Mouse (Mus musculus): ENCODE results near the gene She. TPM values are rescaled to one million over a fixed set of nuclear protein-coding genes. Genes with fewer than 3 reads are reported as not detected.

She gene
- polyA plus RNA-seq, 1 experiment from 2014 or later, result 1.1 TPM

DNA sequence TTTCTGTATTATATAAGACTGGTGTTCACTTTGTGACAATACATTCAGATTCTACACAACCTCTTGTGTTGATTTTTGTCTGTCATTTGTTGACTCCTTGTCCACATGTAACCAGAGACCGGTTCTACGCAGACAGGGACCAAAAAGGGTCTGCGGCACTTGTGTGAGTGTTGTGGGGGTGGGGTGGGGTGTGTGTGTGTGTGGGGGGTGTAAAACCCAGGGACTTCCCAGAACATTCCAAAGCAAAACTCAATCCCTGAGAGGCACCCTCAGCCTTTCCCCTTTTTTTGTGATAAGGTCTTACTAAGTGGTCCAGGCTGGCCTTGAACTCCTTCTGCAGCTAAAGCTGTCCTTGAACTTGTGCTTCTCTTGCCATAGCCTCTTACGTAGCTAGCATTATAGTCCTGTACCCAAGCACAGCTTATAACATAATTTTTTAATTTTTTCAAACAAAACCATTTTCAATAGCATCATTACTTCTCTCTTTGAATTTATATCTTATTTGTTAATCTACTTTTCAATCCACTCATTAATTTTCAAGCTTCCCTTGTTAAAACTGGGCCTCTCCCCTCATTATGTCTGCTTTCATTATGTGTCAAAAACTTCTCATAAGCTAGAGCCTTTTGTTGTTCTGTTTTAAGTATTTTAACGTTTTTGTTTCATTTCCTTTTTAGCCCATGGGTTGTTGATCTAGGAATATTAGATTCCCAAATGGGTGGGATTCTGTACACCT lies 30.2 kb upstream of the She start:
- Histone ChIP-seq H3K36me3 (no peaks in the 10 kb centered on the region), H3K4me1 (no peaks in the 10 kb centered on the region), H3K9ac (replicated peaks) (no peak overlapping the region), H3K27ac (replicated peaks) (no peak overlapping the region), H3K4me2 (replicated peaks) (no peak overlapping the region), H3K27me3 (no peaks in the 10 kb centered on the region), H3K9me3 (no peaks in the 10 kb centered on the region), H3K4me3 (no peak overlapping the region)
- WGBS, result 59% methylated on average over 5 of the region's 5 CpGs
- ATAC-seq (replicated peaks), result no peak

DNA sequence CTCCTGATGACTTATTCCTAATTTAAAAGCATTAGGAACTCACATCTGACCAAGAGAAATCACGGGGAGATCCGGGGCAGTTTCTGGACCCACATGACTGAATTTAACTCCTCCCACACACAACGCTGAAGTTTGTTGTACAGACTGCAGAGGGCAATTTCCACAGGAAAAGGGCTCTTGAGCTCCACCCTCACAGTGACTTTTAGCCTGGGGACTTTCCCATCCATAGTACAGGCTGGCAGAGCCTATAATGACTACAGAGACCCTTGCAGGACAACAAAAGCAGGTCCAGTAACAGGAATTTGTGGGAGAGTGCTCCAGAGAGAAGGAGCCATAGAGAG lies 29.7 kb upstream of the She start:
- ATAC-seq (replicated peaks), result no peak

DNA sequence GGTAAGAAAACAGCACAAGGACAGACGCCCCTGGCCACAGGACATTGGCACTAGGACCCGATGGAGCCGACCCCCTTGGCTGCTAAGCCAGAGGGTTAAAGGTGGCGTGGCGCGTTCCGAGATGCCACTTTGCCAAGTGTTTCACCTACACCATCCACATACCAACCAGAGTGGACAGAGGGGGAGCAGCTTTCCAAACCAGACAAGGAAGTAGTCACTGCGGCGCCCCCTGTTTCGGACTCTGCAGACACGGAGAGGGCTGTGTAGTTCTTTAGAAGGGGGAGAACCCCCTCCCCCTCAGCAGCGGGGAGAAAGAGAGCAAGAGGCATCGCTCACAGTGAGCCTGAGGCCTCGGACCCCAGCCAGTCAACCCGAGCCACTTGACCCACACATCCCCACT lies 28.3 kb upstream of the She start:
- no peak overlapping the region for H3K9ac ChIP-seq (replicated peaks)
- H3K27ac ChIP-seq (replicated peaks), result no peak overlapping the region
- no peak overlapping the region for H3K4me3 ChIP-seq
- no peak for ATAC-seq (replicated peaks)
- H3K36me3 ChIP-seq, result no peaks in the 10 kb centered on the region
- 75% methylated on average over 15 of the region's 15 CpGs for WGBS
- no peaks in the 10 kb centered on the region for H3K4me1 ChIP-seq
- no peak overlapping the region for H3K4me2 ChIP-seq (replicated peaks)
- H3K27me3 ChIP-seq, result no peaks in the 10 kb centered on the region
- no peaks in the 10 kb centered on the region for H3K9me3 ChIP-seq

More for the DNA sequence above, 29.7 kb upstream of the She start:
- Histone ChIP-seq H3K27me3 (no peaks in the 10 kb centered on the region), H3K27ac (replicated peaks) (no peak overlapping the region), H3K9me3 (no peaks in the 10 kb centered on the region), H3K36me3 (no peaks in the 10 kb centered on the region), H3K4me2 (replicated peaks) (no peak overlapping the region), H3K4me1 (no peaks in the 10 kb centered on the region), H3K4me3 (no peak overlapping the region), H3K9ac (replicated peaks) (no peak overlapping the region)
- WGBS, result 49% methylated on average over 3 of the region's 3 CpGs

DNA sequence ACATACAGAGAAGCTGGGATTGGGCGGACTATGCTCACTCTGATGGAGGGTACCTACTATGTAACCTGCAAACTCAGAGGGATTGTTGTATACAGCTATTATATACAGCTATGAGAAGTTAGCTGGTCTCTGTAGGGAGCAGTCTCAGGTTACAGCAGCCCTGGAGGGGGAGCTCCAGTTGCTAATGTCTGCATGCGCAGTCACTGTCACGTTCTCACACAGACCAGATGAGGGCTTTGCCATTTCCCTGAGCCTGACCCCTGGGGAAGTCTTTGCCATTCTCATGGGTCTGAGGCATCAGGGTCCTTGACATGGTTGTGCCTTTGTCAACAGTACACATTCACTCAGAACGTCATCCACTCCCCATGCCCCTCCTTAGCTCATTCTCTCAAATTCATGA lies 26.0 kb upstream of the She start:
- Histone ChIP-seq H3K9ac (replicated peaks) (no peak overlapping the region), H3K9me3 (no peaks in the 10 kb centered on the region), H3K4me2 (replicated peaks) (no peak overlapping the region), H3K4me3 (no peak overlapping the region), H3K4me1 (no peaks in the 10 kb centered on the region), H3K36me3 (no peaks in the 10 kb centered on the region), H3K27me3 (no peaks in the 10 kb centered on the region), H3K27ac (replicated peaks) (no peak overlapping the region)
- ATAC-seq (replicated peaks), result no peak
- 69% methylated on average over 4 of the region's 4 CpGs for WGBS

GRCm38 (mm10) chr3:89806751-89807150 lies 24.4 kb upstream of the She start:
- Histone ChIP-seq H3K36me3 (no peaks in the 10 kb centered on the region), H3K27ac (replicated peaks) (no peak overlapping the region), H3K4me1 (no peaks in the 10 kb centered on the region), H3K4me3 (no peak overlapping the region), H3K27me3 (no peaks in the 10 kb centered on the region), H3K4me2 (replicated peaks) (no peak overlapping the region), H3K9ac (replicated peaks) (no peak overlapping the region), H3K9me3 (no peaks in the 10 kb centered on the region)
- ATAC-seq (replicated peaks), result no peak
- whole genome bisulfite sequencing, result 93% methylated on average over 2 of the region's 2 CpGs

GRCm38 (mm10) chr3:89807171-89807570 lies 24.0 kb upstream of the She start:
- 94% methylated on average over 3 of the region's 3 CpGs for WGBS
- no peak overlapping the region for H3K27ac ChIP-seq (replicated peaks)
- H3K9ac ChIP-seq (replicated peaks), result no peak overlapping the region
- H3K27me3 ChIP-seq, result no peaks in the 10 kb centered on the region
- H3K4me1 ChIP-seq, result no peaks in the 10 kb centered on the region
- H3K4me2 ChIP-seq (replicated peaks), result no peak overlapping the region
- no peak for ATAC-seq (replicated peaks)
- H3K4me3 ChIP-seq, result no peak overlapping the region
- H3K9me3 ChIP-seq, result no peaks in the 10 kb centered on the region
- H3K36me3 ChIP-seq, result no peaks in the 10 kb centered on the region

DNA sequence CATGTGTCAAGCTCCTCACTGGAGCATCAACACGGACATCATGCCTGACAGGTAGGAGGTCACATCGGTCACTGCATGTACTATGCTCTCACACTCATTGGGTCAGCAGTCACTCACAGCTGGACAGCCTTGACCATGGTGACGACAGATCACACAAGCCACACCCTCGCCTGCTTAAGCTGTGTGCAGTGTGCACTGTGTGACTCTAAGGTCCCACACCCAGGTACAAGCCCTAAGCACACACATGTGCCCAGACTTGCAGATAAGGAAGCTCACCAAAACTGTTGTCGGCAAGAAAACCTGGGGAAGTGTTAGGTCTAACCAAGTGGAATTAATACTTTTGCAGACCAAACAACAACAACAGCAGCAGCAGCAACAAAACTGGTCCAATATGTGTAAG lies 23.3 kb upstream of the She start:
- no peak for ATAC-seq (replicated peaks)
- no peaks in the 10 kb centered on the region for H3K27me3 ChIP-seq
- no peak overlapping the region for H3K4me2 ChIP-seq (replicated peaks)
- no peaks in the 10 kb centered on the region for H3K9me3 ChIP-seq
- no peaks in the 10 kb centered on the region for H3K4me1 ChIP-seq
- no peak overlapping the region for H3K4me3 ChIP-seq
- no peaks in the 10 kb centered on the region for H3K36me3 ChIP-seq
- WGBS, result 87% methylated on average over 5 of the region's 5 CpGs
- no peak overlapping the region for H3K27ac ChIP-seq (replicated peaks)
- H3K9ac ChIP-seq (replicated peaks), result no peak overlapping the region

DNA sequence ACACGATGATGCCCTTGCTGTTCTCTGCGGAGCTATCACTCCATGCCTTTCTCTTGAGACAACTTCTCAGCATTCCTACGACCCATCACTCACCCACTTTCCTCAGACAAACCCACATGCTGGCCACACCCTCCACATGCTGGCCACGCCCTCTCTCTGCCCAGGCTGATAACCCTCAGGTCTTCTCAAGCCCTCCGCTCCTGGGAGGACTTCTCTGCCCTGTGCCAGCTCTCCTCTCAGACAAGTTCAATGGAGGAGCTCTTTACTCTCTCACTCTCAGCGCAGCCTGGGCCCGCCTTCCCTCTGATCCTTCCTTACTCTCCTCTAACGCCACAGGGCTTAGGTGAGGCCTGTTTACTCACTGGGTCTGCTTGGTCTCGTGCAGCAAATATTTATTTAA lies 22.5 kb upstream of the She start:
- no peaks in the 10 kb centered on the region for H3K27me3 ChIP-seq
- no peaks in the 10 kb centered on the region for H3K4me1 ChIP-seq
- H3K27ac ChIP-seq (replicated peaks), result no peak overlapping the region
- ATAC-seq (replicated peaks), result no peak
- no peak overlapping the region for H3K4me2 ChIP-seq (replicated peaks)
- no peaks in the 10 kb centered on the region for H3K36me3 ChIP-seq
- no peak overlapping the region for H3K9ac ChIP-seq (replicated peaks)
- 60% methylated on average over 9 of the region's 9 CpGs for WGBS
- no peak overlapping the region for H3K4me3 ChIP-seq
- no peaks in the 10 kb centered on the region for H3K9me3 ChIP-seq

- Histone ChIP-seq H3K36me3 (no peaks in the 10 kb centered on the region), H3K4me2 (replicated peaks) (no peak overlapping the region), H3K4me1 (no peaks in the 10 kb centered on the region), H3K9ac (replicated peaks) (no peak overlapping the region), H3K9me3 (no peaks in the 10 kb centered on the region), H3K27me3 (no peaks in the 10 kb centered on the region), H3K27ac (replicated peaks) (no peak overlapping the region), H3K4me3 (no peak overlapping the region)
- ATAC-seq (replicated peaks), result no peak
Measured at GRCm38 (mm10) chr3:89810841-89811240, 20.3 kb upstream of the She start.

DNA sequence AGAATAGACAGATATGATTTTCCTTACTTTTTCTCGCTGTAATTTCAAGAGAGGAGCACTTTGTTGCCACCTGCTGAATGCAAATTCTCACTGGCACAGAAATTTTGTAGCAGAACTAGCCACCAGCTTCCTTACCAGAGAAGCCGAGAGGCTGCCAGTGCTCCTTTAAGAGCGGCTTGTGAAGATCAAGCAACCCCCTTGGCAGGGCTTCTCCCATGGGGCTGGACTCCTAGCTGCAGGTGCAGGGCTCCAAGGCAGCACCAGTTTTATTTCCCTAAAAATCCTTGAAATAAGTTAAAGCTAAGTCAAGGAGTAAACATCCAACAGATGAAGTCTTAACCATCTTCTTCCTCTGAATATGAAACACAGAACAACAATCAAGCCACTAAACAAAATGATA lies 19.0 kb upstream of the She start:
- no peaks in the 10 kb centered on the region for H3K9me3 ChIP-seq
- H3K27me3 ChIP-seq, result no peaks in the 10 kb centered on the region
- no peak overlapping the region for H3K27ac ChIP-seq (replicated peaks)
- no peak overlapping the region for H3K4me3 ChIP-seq
- H3K4me2 ChIP-seq (replicated peaks), result no peak overlapping the region
- H3K9ac ChIP-seq (replicated peaks), result no peak overlapping the region
- ATAC-seq (replicated peaks), result no peak
- no peaks in the 10 kb centered on the region for H3K36me3 ChIP-seq
- 73% methylated on average over 3 of the region's 3 CpGs for WGBS
- H3K4me1 ChIP-seq, result no peaks in the 10 kb centered on the region

- H3K9ac ChIP-seq (replicated peaks), result no peak overlapping the region
- 78% methylated on average over 7 of the region's 7 CpGs for WGBS
- H3K9me3 ChIP-seq, result no peaks in the 10 kb centered on the region
- H3K4me2 ChIP-seq (replicated peaks), result no peak overlapping the region
- no peaks in the 10 kb centered on the region for H3K27me3 ChIP-seq
- H3K4me3 ChIP-seq, result no peak overlapping the region
- no peaks in the 10 kb centered on the region for H3K4me1 ChIP-seq
- H3K27ac ChIP-seq (replicated peaks), result no peak overlapping the region
- ATAC-seq (replicated peaks), result no peak
- H3K36me3 ChIP-seq, result no peaks in the 10 kb centered on the region
Measured at GRCm38 (mm10) chr3:89814051-89814450, 17.1 kb upstream of the She start.

DNA sequence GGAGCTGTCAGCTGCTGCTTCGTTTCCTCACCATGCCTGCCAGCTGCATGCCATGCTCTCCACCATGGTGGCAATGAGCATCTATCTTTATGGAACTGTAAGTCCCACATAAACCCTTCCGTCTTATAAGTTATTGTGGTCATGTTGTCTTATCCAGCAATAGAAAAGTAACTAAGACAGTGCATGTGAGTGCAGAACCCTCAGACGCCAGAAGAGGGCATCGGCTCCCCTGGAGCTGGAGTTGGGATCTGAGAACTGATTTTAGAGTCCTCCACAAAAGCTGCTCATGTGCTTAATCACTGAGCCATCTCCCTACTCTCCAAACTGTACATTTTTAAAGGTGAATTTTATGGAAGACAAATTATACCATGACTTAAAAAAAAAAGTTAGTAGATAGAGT lies 14.1 kb upstream of the She start:
- no peak overlapping the region for H3K4me3 ChIP-seq
- H3K4me1 ChIP-seq, result no peaks in the 10 kb centered on the region
- no peaks in the 10 kb centered on the region for H3K36me3 ChIP-seq
- WGBS, result 71% methylated on average over 4 of the region's 4 CpGs
- H3K27ac ChIP-seq (replicated peaks), result no peak overlapping the region
- no peak overlapping the region for H3K9ac ChIP-seq (replicated peaks)
- H3K9me3 ChIP-seq, result no peaks in the 10 kb centered on the region
- H3K27me3 ChIP-seq, result no peaks in the 10 kb centered on the region
- H3K4me2 ChIP-seq (replicated peaks), result no peak overlapping the region
- ATAC-seq (replicated peaks), result no peak

DNA sequence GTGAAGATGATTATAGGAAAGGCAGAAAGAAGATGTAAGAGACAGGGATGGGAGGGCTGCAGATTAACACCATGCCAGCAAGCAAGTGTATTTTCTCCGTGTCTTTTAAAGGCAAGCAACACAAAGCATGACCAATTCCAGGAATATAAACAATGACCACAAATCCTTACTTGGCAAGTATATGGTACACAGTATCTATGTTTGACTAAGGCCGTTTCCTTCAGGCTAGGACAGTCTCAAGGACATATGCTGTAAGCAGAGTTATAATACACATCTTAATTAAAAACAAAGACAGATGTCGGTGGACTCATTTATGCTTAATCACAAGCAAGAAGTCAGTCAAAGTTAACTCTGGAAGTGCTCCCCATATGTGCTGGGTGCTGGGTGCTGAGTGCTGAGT lies 12.6 kb upstream of the She start:
- Histone ChIP-seq H3K36me3 (no peaks in the 10 kb centered on the region), H3K9me3 (no peaks in the 10 kb centered on the region)
- 78% methylated on average over 3 of the region's 3 CpGs for WGBS

More for the DNA sequence above, 12.6 kb upstream of the She start:
- no peaks in the 10 kb centered on the region for H3K27me3 ChIP-seq
- no peak for ATAC-seq (replicated peaks)
- H3K4me3 ChIP-seq, result no peak overlapping the region
- H3K9ac ChIP-seq (replicated peaks), result no peak overlapping the region
- no peak overlapping the region for H3K27ac ChIP-seq (replicated peaks)
- no peak overlapping the region for H3K4me2 ChIP-seq (replicated peaks)
- no peaks in the 10 kb centered on the region for H3K4me1 ChIP-seq

All from forebrain, embryonic 15.5 days (tissue).